Mouse (Mus musculus): ENCODE data around the gene Cyb5r3. TPM values are rescaled to one million over a fixed set of nuclear protein-coding genes. Genes with fewer than 3 reads are reported as not detected.
"Not testable (repeated sequence)": the region's sequence is repeated elsewhere in the genome, so short reads cannot be mapped to it uniquely, and the experiment has no call there.

Cyb5r3 gene
- total and polyA plus RNA-seq, 3 experiments = 75.6 to 103 (median 87.2) TPM

- H3K79me2 ChIP-seq (replicated peaks; ENCODE audit: control insufficient read depth, insufficient read depth, low read length) = peaks cover 4% of the 10 kb centered on the region
- no peaks in the 10 kb centered on the region for H3K36me3 ChIP-seq (ENCODE audit: control insufficient read depth, insufficient read depth, low read length)
- no peak overlapping the region for H3K9ac ChIP-seq (ENCODE audit: low read depth, low read length)
- DNase-seq = no peak
- peaks cover 2% of the 10 kb centered on the region; the same call in 1 of the 2 replicates for H3K4me1 ChIP-seq (ENCODE audit: control insufficient read depth, insufficient read depth, low read length)
- intact Hi-C loops (cut with DNase I) = no loop called here
- H3K27me3 ChIP-seq (ENCODE audit: control insufficient read depth, insufficient read depth, low read length) = no peaks in the 10 kb centered on the region
- 63% methylated on average over 2 of the region's 2 CpGs for WGBS
- no peak overlapping the region for H3K27ac ChIP-seq
- no peak for TF ChIP-seq POLR2A (IDR thresholded peaks at IDR 0.05; ENCODE audit: insufficient read depth, low read depth, low read length)
- no peak for TF ChIP-seq EP300 (IDR thresholded peaks at IDR 0.05; ENCODE audit: insufficient read depth, low read depth, low read length)
- TF ChIP-seq CTCF (IDR thresholded peaks at IDR 0.05) = no peak
- H3K4me3 ChIP-seq = no peak overlapping the region
These were observed 36.7 kb downstream of the Cyb5r3 start for GRCm38 (mm10) chr15:83135654-83136053.

- H3K27me3 ChIP-seq (ENCODE audit: control insufficient read depth, insufficient read depth, low read length) = no peaks in the 10 kb centered on the region
- H3K4me3 ChIP-seq = no peak overlapping the region
- no peaks in the 10 kb centered on the region for H3K4me1 ChIP-seq (ENCODE audit: control insufficient read depth, insufficient read depth, low read length)
- TF ChIP-seq EP300 (IDR thresholded peaks at IDR 0.05; ENCODE audit: insufficient read depth, low read depth, low read length) = no peak
- TF ChIP-seq POLR2A (IDR thresholded peaks at IDR 0.05; ENCODE audit: insufficient read depth, low read depth, low read length) = no peak
- TF ChIP-seq CTCF (IDR thresholded peaks at IDR 0.05) = no peak
- H3K27ac ChIP-seq = no peak overlapping the region
- DNase-seq = no peak
- WGBS = 79% methylated on average over 6 of the region's 6 CpGs
- H3K9ac ChIP-seq (ENCODE audit: low read depth, low read length) = no peak overlapping the region
- intact Hi-C loops (cut with DNase I) = no loop called here
- peaks cover 2% of the 10 kb centered on the region for H3K79me2 ChIP-seq (replicated peaks; ENCODE audit: control insufficient read depth, insufficient read depth, low read length)
- H3K36me3 ChIP-seq (ENCODE audit: control insufficient read depth, insufficient read depth, low read length) = no peaks in the 10 kb centered on the region
These were observed 37.7 kb downstream of the Cyb5r3 start for GRCm38 (mm10) chr15:83134671-83135070.

GRCm38 (mm10) chr15:83129530-83130231 lies 42.7 kb downstream of the Cyb5r3 start:
- Histone ChIP-seq H3K9ac (ENCODE audit: low read depth, low read length) (no peak overlapping the region), H3K27ac (no peak overlapping the region), H3K79me2 (replicated peaks; ENCODE audit: control insufficient read depth, insufficient read depth, low read length) (no peaks in the 10 kb centered on the region), H3K4me3 (no peak overlapping the region), H3K4me1 (ENCODE audit: control insufficient read depth, insufficient read depth, low read length) (no peaks in the 10 kb centered on the region), H3K27me3 (ENCODE audit: control insufficient read depth, insufficient read depth, low read length) (no peaks in the 10 kb centered on the region), H3K36me3 (ENCODE audit: control insufficient read depth, insufficient read depth, low read length) (no peaks in the 10 kb centered on the region; the same call in 1 of the 2 replicates)
- intact Hi-C loops (cut with DNase I) = no loop called here
- 88% methylated on average over 7 of the region's 7 CpGs for WGBS
- TF ChIP-seq EP300 (IDR thresholded peaks at IDR 0.05; ENCODE audit: insufficient read depth, low read depth, low read length) (no peak), POLR2A (IDR thresholded peaks at IDR 0.05; ENCODE audit: insufficient read depth, low read depth, low read length) (no peak), CTCF (IDR thresholded peaks at IDR 0.05) (no peak)
- DNase-seq = no peak

GRCm38 (mm10) chr15:83127037-83127436 lies 45.4 kb downstream of the Cyb5r3 start:
- DNase-seq; H3K4me1 ChIP-seq (ENCODE audit: control insufficient read depth, insufficient read depth, low read length); H3K27me3 ChIP-seq (ENCODE audit: control insufficient read depth, insufficient read depth, low read length); H3K79me2 ChIP-seq (replicated peaks; ENCODE audit: control insufficient read depth, insufficient read depth, low read length); H3K9ac ChIP-seq (ENCODE audit: low read depth, low read length); intact Hi-C loops (cut with DNase I); H3K36me3 ChIP-seq (ENCODE audit: control insufficient read depth, insufficient read depth, low read length); H3K27ac ChIP-seq; H3K4me3 ChIP-seq: not testable (repeated sequence)
- 69% methylated on average over 3 of the region's 3 CpGs for WGBS

- Histone ChIP-seq H3K27me3 (ENCODE audit: control insufficient read depth, insufficient read depth, low read length) (no peaks in the 10 kb centered on the region), H3K36me3 (ENCODE audit: control insufficient read depth, insufficient read depth, low read length) (no peaks in the 10 kb centered on the region; the same call in 1 of the 2 replicates), H3K9ac (ENCODE audit: low read depth, low read length) (no peak overlapping the region), H3K79me2 (replicated peaks; ENCODE audit: control insufficient read depth, insufficient read depth, low read length) (no peaks in the 10 kb centered on the region), H3K4me1 (ENCODE audit: control insufficient read depth, insufficient read depth, low read length) (no peaks in the 10 kb centered on the region), H3K27ac (no peak overlapping the region), H3K4me3 (no peak overlapping the region)
- 83% methylated on average over 9 of the region's 9 CpGs for WGBS
- TF ChIP-seq POLR2A (IDR thresholded peaks at IDR 0.05; ENCODE audit: insufficient read depth, low read depth, low read length) (no peak), CTCF (IDR thresholded peaks at IDR 0.05) (no peak), EP300 (IDR thresholded peaks at IDR 0.05; ENCODE audit: insufficient read depth, low read depth, low read length) (no peak)
- no peak for DNase-seq
- intact Hi-C loops (cut with DNase I) = no loop called here
These were observed 45.8 kb downstream of the Cyb5r3 start for GRCm38 (mm10) chr15:83126582-83126981.

- no peak overlapping the region for H3K9ac ChIP-seq (ENCODE audit: low read depth, low read length)
- intact Hi-C loops (cut with DNase I) = no loop called here
These were observed 47.8 kb downstream of the Cyb5r3 start for GRCm38 (mm10) chr15:83124625-83125024.

More at GRCm38 (mm10) chr15:83124625-83125024, 47.8 kb downstream of the Cyb5r3 start:
- Histone ChIP-seq H3K4me3 (no peak overlapping the region), H3K27ac (no peak overlapping the region), H3K36me3 (ENCODE audit: control insufficient read depth, insufficient read depth, low read length) (no peaks in the 10 kb centered on the region; the same call in 1 of the 2 replicates), H3K27me3 (ENCODE audit: control insufficient read depth, insufficient read depth, low read length) (no peaks in the 10 kb centered on the region), H3K79me2 (replicated peaks; ENCODE audit: control insufficient read depth, insufficient read depth, low read length) (no peaks in the 10 kb centered on the region), H3K4me1 (ENCODE audit: control insufficient read depth, insufficient read depth, low read length) (no peaks in the 10 kb centered on the region)
- WGBS = 73% methylated on average over 5 of the region's 5 CpGs
- TF ChIP-seq CTCF (IDR thresholded peaks at IDR 0.05) (no peak), POLR2A (IDR thresholded peaks at IDR 0.05; ENCODE audit: insufficient read depth, low read depth, low read length) (no peak), EP300 (IDR thresholded peaks at IDR 0.05; ENCODE audit: insufficient read depth, low read depth, low read length) (no peak)
- no peak for DNase-seq
